Mouse (Mus musculus): ENCODE results near the gene Sertad1.

GRCm38 (mm10) chr7:27537998-27538397 is 51.3 kb downstream of the Sertad1 start:
- TF ChIP-seq CTCF (IDR thresholded peaks at IDR 0.05; ENCODE audit: insufficient read depth, low read length) (no peak), POLR2A (IDR thresholded peaks at IDR 0.05; ENCODE audit: borderline replicate concordance, extremely low read depth, low read depth, low read length) (no peak)

Measured in lung, adult 2 months (tissue).